ENCODE assay signal across 7 mouse cellular contexts in genomic region chr6:47044385-47045200, GRCm38 (mm10).
A peak's percentile ranks its signal among the peaks of the same experiment; 100 is the strongest.
DNase-seq lines count a peak whose midpoint lies in the region; ATAC-seq and TF ChIP-seq lines count a peak whose summit lies in the region.

No protein-coding gene starts in this region.

- H3K27me3 ChIP-seq in liver, embryonic 11.5 days (replicated peaks; ENCODE audit: control insufficient read depth, insufficient read depth, low read length) = peaks cover 2% of the 10 kb centered on the region; the same call in 1 of the 2 replicates
- no peaks in the 10 kb centered on the region for H3K27me3 ChIP-seq in intestine, postnatal 0 days (replicated peaks; ENCODE audit: control insufficient read depth, insufficient read depth, low read length)
- H3K27me3 ChIP-seq in neural tube, embryonic 15.5 days (replicated peaks) = no peaks in the 10 kb centered on the region

- H3K9me3 ChIP-seq in liver, embryonic 11.5 days (ENCODE audit: control insufficient read depth, low read length) = no peaks in the 10 kb centered on the region
- H3K9me3 ChIP-seq in intestine, postnatal 0 days (ENCODE audit: control insufficient read depth) = no peaks in the 10 kb centered on the region
- H3K9me3 ChIP-seq in neural tube, embryonic 15.5 days (replicated peaks) = no peaks in the 10 kb centered on the region

- DNase-seq in liver, embryonic 11.5 days (ENCODE audit: low spot score) = peak; percentile 32
- DNase-seq in liver = no peak
- DNase-seq in layer of hippocampus, adult 11-12 months (ENCODE audit: low spot score) = no peak
- DNase-seq in left cerebral cortex, adult 9 months (ENCODE audit: low spot score in 2 of 2) = no peak

- H3K9ac ChIP-seq in liver, embryonic 11.5 days (ENCODE audit: low read depth, low read length) = no peak overlapping the region
- no peak overlapping the region for H3K9ac ChIP-seq in intestine, postnatal 0 days (ENCODE audit: low read depth, low read length)
- H3K9ac ChIP-seq in neural tube, embryonic 15.5 days (replicated peaks) = peak overlapping the region; percentile 34; the same call in 1 of the 2 replicates

- H3K36me3 ChIP-seq in liver, embryonic 11.5 days (ENCODE audit: control insufficient read depth, insufficient read depth, low read length) = no peaks in the 10 kb centered on the region
- H3K36me3 ChIP-seq in intestine, postnatal 0 days (ENCODE audit: control insufficient read depth, insufficient read depth) = no peaks in the 10 kb centered on the region
- H3K36me3 ChIP-seq in neural tube, embryonic 15.5 days = no peaks in the 10 kb centered on the region

- no peak overlapping the region for H3K27ac ChIP-seq in liver, embryonic 11.5 days (ENCODE audit: low read depth, low read length)
- no peak overlapping the region for H3K27ac ChIP-seq in embryonic fibroblast, embryonic 13.5 days (ENCODE audit: insufficient read depth, low read length)
- no peak overlapping the region for H3K27ac ChIP-seq in intestine, postnatal 0 days (ENCODE audit: low read depth, low read length)
- no peak overlapping the region for H3K27ac ChIP-seq in neural tube, embryonic 15.5 days (replicated peaks)

- WGBS in liver, embryonic 11.5 days = 3% methylated on average over 46 of the region's 46 CpGs
- WGBS in intestine, postnatal 0 days = 8% methylated on average over 46 of the region's 46 CpGs
- 5% methylated on average over 46 of the region's 46 CpGs for WGBS in neural tube, embryonic 15.5 days

- peak overlapping the region; percentile 36 for H3K4me3 ChIP-seq in liver, embryonic 11.5 days (ENCODE audit: low read depth, low read length)
- H3K4me3 ChIP-seq in embryonic fibroblast, embryonic 13.5 days (ENCODE audit: insufficient read depth, low read length) = peak overlapping the region; percentile 18; the same call in 1 of the 2 replicates
- peak overlapping the region; percentile 29 for H3K4me3 ChIP-seq in intestine, postnatal 0 days (ENCODE audit: low read depth, low read length)
- peak overlapping the region; percentile 44 for H3K4me3 ChIP-seq in neural tube, embryonic 15.5 days (replicated peaks)

- no peaks in the 10 kb centered on the region for H3K4me1 ChIP-seq in liver, embryonic 11.5 days (replicated peaks; ENCODE audit: control insufficient read depth, insufficient read depth, low read length)
- H3K4me1 ChIP-seq in embryonic fibroblast, embryonic 13.5 days (ENCODE audit: control insufficient read depth, insufficient read depth, low read length) = no peaks in the 10 kb centered on the region
- no peaks in the 10 kb centered on the region for H3K4me1 ChIP-seq in intestine, postnatal 0 days (replicated peaks; ENCODE audit: control insufficient read depth, insufficient read depth, low read length)
- peaks cover 3% of the 10 kb centered on the region; the same call in 1 of the 2 replicates for H3K4me1 ChIP-seq in neural tube, embryonic 15.5 days

- no peak for TF ChIP-seq CTCF in embryonic fibroblast, embryonic 13.5 days (IDR thresholded peaks at IDR 0.05; ENCODE audit: borderline replicate concordance, insufficient read depth, low read length)
- no peak for TF ChIP-seq CTCF in intestine, postnatal 0 days (IDR thresholded peaks at IDR 0.05; ENCODE audit: low read depth)

- no peak for TF ChIP-seq POLR2A in embryonic fibroblast, embryonic 13.5 days (IDR thresholded peaks at IDR 0.05; ENCODE audit: low read depth, low read length)

- H3K4me2 ChIP-seq in liver, embryonic 11.5 days = peak overlapping the region; percentile 57
- peak overlapping the region; percentile 63 for H3K4me2 ChIP-seq in intestine, postnatal 0 days (replicated peaks; ENCODE audit: low read depth)
- H3K4me2 ChIP-seq in neural tube, embryonic 15.5 days = peak overlapping the region; percentile 63

- ATAC-seq in liver, embryonic 11.5 days (replicated peaks; ENCODE audit: low FRiP score) = no peak
- ATAC-seq in intestine, postnatal 0 days = no peak
- ATAC-seq in neural tube, embryonic 15.5 days (ENCODE audit: low FRiP score) = peak; percentile 62
